Mouse (Mus musculus): Measurements from ENCODE around the gene AL732309.1. TPM values are rescaled to one million over a fixed set of nuclear protein-coding genes. Genes with fewer than 3 reads are reported as not detected.

AL732309.1 gene
- polyA plus RNA-seq, 1 experiment from 2014 or later: 2.4 TPM

GRCm38 (mm10) chr2:25229582-25229981, 17.1 kb downstream of the AL732309.1 start:
- Histone ChIP-seq H3K4me1 (ENCODE audit: control insufficient read depth in 2 of 2, insufficient read depth in 2 of 2, low read length in 2 of 2) (peaks cover 3 to 16% of the 10 kb centered on the region in 2 experiments), H3K4me3 (ENCODE audit: control insufficient read depth in 1 of 2, insufficient read depth in 1 of 2, low read depth in 1 of 2, low read length in 2 of 2) (no peak overlapping the region), H3K9me3 (ENCODE audit: control insufficient read depth, low read length) (no peaks in the 10 kb centered on the region), H3K4me2 (ENCODE audit: low read length) (no peak overlapping the region), H3K27ac (replicated peaks in 1 of 2; ENCODE audit: control insufficient read depth in 1 of 2, insufficient read depth in 1 of 2, low read depth in 2 of 2, low read length in 2 of 2) (no peak overlapping the region), H3K27me3 (ENCODE audit: control insufficient read depth, insufficient read depth, low read length) (peaks cover 26% of the 10 kb centered on the region), H3K9ac (ENCODE audit: low read length) (no peak overlapping the region), H3K36me3 (ENCODE audit: control insufficient read depth, insufficient read depth, low read length) (no peaks in the 10 kb centered on the region)
- 74% methylated on average over 5 of the region's 5 CpGs for WGBS
- ATAC-seq (ENCODE audit: insufficient number of reproducible peaks, insufficient read depth, low FRiP score, low read depth): no peak

- Histone ChIP-seq H3K9me3 (ENCODE audit: control insufficient read depth, low read length) (no peaks in the 10 kb centered on the region), H3K36me3 (ENCODE audit: control insufficient read depth, insufficient read depth, low read length) (no peaks in the 10 kb centered on the region), H3K27ac (replicated peaks in 1 of 2; ENCODE audit: control insufficient read depth in 1 of 2, insufficient read depth in 1 of 2, low read depth in 2 of 2, low read length in 2 of 2) (no peak overlapping the region), H3K27me3 (ENCODE audit: control insufficient read depth, insufficient read depth, low read length) (peaks cover 22% of the 10 kb centered on the region), H3K4me3 (ENCODE audit: control insufficient read depth in 1 of 2, insufficient read depth in 1 of 2, low read depth in 1 of 2, low read length in 2 of 2) (no peak overlapping the region), H3K4me1 (ENCODE audit: control insufficient read depth in 2 of 2, insufficient read depth in 2 of 2, low read length in 2 of 2) (peaks cover 3 to 16% of the 10 kb centered on the region in 2 experiments), H3K4me2 (ENCODE audit: low read length) (peak overlapping the region; percentile 62), H3K9ac (ENCODE audit: low read length) (no peak overlapping the region)
- WGBS: 62% methylated on average over 6 of the region's 6 CpGs
- no peak for ATAC-seq (ENCODE audit: insufficient number of reproducible peaks, insufficient read depth, low FRiP score, low read depth)
These were observed 17.6 kb downstream of the AL732309.1 start for GRCm38 (mm10) chr2:25228995-25229530.

GRCm38 (mm10) chr2:25228431-25228889, 18.2 kb downstream of the AL732309.1 start:
- 0 out of 2 replicates have a peak, but pooled peaks have one; percentile 16 for ATAC-seq (ENCODE audit: insufficient number of reproducible peaks, insufficient read depth, low FRiP score, low read depth)
- Histone ChIP-seq H3K4me2 (ENCODE audit: low read length) (peak overlapping the region; percentile 62), H3K27me3 (ENCODE audit: control insufficient read depth, insufficient read depth, low read length) (peaks cover 22% of the 10 kb centered on the region), H3K4me1 (ENCODE audit: control insufficient read depth in 2 of 2, insufficient read depth in 2 of 2, low read length in 2 of 2) (peaks cover 3 to 18% of the 10 kb centered on the region in 2 experiments), H3K4me3 (ENCODE audit: control insufficient read depth in 1 of 2, insufficient read depth in 1 of 2, low read depth in 1 of 2, low read length in 2 of 2) (peak overlapping the region; percentile 26 to 32), H3K9ac (ENCODE audit: low read length) (peak overlapping the region; percentile 55), H3K36me3 (ENCODE audit: control insufficient read depth, insufficient read depth, low read length) (peaks cover 1% of the 10 kb centered on the region; the same call in 1 of the 2 replicates), H3K9me3 (ENCODE audit: control insufficient read depth, low read length) (no peaks in the 10 kb centered on the region), H3K27ac (replicated peaks in 1 of 2; ENCODE audit: control insufficient read depth in 1 of 2, insufficient read depth in 1 of 2, low read depth in 2 of 2, low read length in 2 of 2) (peak overlapping the region; percentile 65 to 73)
- under 1% methylated on average over 7 of the region's 7 CpGs for WGBS

GRCm38 (mm10) chr2:25227406-25227805, 19.3 kb downstream of the AL732309.1 start:
- no peak overlapping the region for H3K4me2 ChIP-seq (ENCODE audit: low read length)
- H3K9ac ChIP-seq (ENCODE audit: low read length): no peak overlapping the region
- WGBS: 92% methylated on average over 4 of the region's 4 CpGs
- no peaks in the 10 kb centered on the region for H3K9me3 ChIP-seq (ENCODE audit: control insufficient read depth, low read length)
- ATAC-seq (ENCODE audit: insufficient number of reproducible peaks, insufficient read depth, low FRiP score, low read depth): no peak
- H3K27me3 ChIP-seq (ENCODE audit: control insufficient read depth, insufficient read depth, low read length): peaks cover 22% of the 10 kb centered on the region
- peaks cover 5 to 21% of the 10 kb centered on the region in 2 experiments for H3K4me1 ChIP-seq (ENCODE audit: control insufficient read depth in 2 of 2, insufficient read depth in 2 of 2, low read length in 2 of 2)
- H3K27ac ChIP-seq (replicated peaks in 1 of 2; ENCODE audit: control insufficient read depth in 1 of 2, insufficient read depth in 1 of 2, low read depth in 2 of 2, low read length in 2 of 2): no peak overlapping the region
- H3K4me3 ChIP-seq (ENCODE audit: control insufficient read depth in 1 of 2, insufficient read depth in 1 of 2, low read depth in 1 of 2, low read length in 2 of 2): no peak overlapping the region
- H3K36me3 ChIP-seq (ENCODE audit: control insufficient read depth, insufficient read depth, low read length): peaks cover 6% of the 10 kb centered on the region; the same call in 1 of the 2 replicates

- H3K4me3 ChIP-seq (ENCODE audit: control insufficient read depth in 1 of 2, insufficient read depth in 1 of 2, low read depth in 1 of 2, low read length in 2 of 2): no peak overlapping the region
- no peaks in the 10 kb centered on the region for H3K9me3 ChIP-seq (ENCODE audit: control insufficient read depth, low read length)
- H3K27me3 ChIP-seq (ENCODE audit: control insufficient read depth, insufficient read depth, low read length): peaks cover 20% of the 10 kb centered on the region
- peaks cover 5 to 21% of the 10 kb centered on the region in 2 experiments for H3K4me1 ChIP-seq (ENCODE audit: control insufficient read depth in 2 of 2, insufficient read depth in 2 of 2, low read length in 2 of 2)
- 75% methylated on average over 5 of the region's 5 CpGs for WGBS
- ATAC-seq (ENCODE audit: insufficient number of reproducible peaks, insufficient read depth, low FRiP score, low read depth): no peak
- H3K27ac ChIP-seq (replicated peaks in 1 of 2; ENCODE audit: control insufficient read depth in 1 of 2, insufficient read depth in 1 of 2, low read depth in 2 of 2, low read length in 2 of 2): no peak overlapping the region
- H3K9ac ChIP-seq (ENCODE audit: low read length): no peak overlapping the region
- no peak overlapping the region for H3K4me2 ChIP-seq (ENCODE audit: low read length)
- peaks cover 11% of the 10 kb centered on the region for H3K36me3 ChIP-seq (ENCODE audit: control insufficient read depth, insufficient read depth, low read length)
These were observed 19.8 kb downstream of the AL732309.1 start for GRCm38 (mm10) chr2:25226864-25227263.

GRCm38 (mm10) chr2:25225811-25226379, 20.8 kb downstream of the AL732309.1 start:
- no peak for ATAC-seq (ENCODE audit: insufficient number of reproducible peaks, insufficient read depth, low FRiP score, low read depth)
- no peaks in the 10 kb centered on the region for H3K9me3 ChIP-seq (ENCODE audit: control insufficient read depth, low read length)
- peak overlapping the region; percentile 60 for H3K4me2 ChIP-seq (ENCODE audit: low read length)
- H3K4me1 ChIP-seq (ENCODE audit: control insufficient read depth in 2 of 2, insufficient read depth in 2 of 2, low read length in 2 of 2): peaks cover 5 to 21% of the 10 kb centered on the region in 2 experiments
- H3K27ac ChIP-seq (replicated peaks in 1 of 2; ENCODE audit: control insufficient read depth in 1 of 2, insufficient read depth in 1 of 2, low read depth in 2 of 2, low read length in 2 of 2): peak overlapping the region; percentile 88 to 97
- H3K4me3 ChIP-seq (ENCODE audit: control insufficient read depth in 1 of 2, insufficient read depth in 1 of 2, low read depth in 1 of 2, low read length in 2 of 2): peak overlapping the region in 1 of 2 experiments; percentile 71; a peak in 2 of 4 replicates
- WGBS: 68% methylated on average over 8 of the region's 8 CpGs
- H3K9ac ChIP-seq (ENCODE audit: low read length): peak overlapping the region; percentile 77
- peaks cover 11% of the 10 kb centered on the region for H3K27me3 ChIP-seq (ENCODE audit: control insufficient read depth, insufficient read depth, low read length)
- peaks cover 20% of the 10 kb centered on the region for H3K36me3 ChIP-seq (ENCODE audit: control insufficient read depth, insufficient read depth, low read length)

- H3K9me3 ChIP-seq (ENCODE audit: control insufficient read depth, low read length): no peaks in the 10 kb centered on the region
- H3K27ac ChIP-seq (replicated peaks in 1 of 2; ENCODE audit: control insufficient read depth in 1 of 2, insufficient read depth in 1 of 2, low read depth in 2 of 2, low read length in 2 of 2): peak overlapping the region; percentile 97 to 100
- peaks cover 3% of the 10 kb centered on the region; the same call in 1 of the 2 replicates for H3K27me3 ChIP-seq (ENCODE audit: control insufficient read depth, insufficient read depth, low read length)
- H3K9ac ChIP-seq (ENCODE audit: low read length): peak overlapping the region; percentile 77
- peak overlapping the region; percentile 71 to 91 for H3K4me3 ChIP-seq (ENCODE audit: control insufficient read depth in 1 of 2, insufficient read depth in 1 of 2, low read depth in 1 of 2, low read length in 2 of 2)
- ATAC-seq (ENCODE audit: insufficient number of reproducible peaks, insufficient read depth, low FRiP score, low read depth): peak; percentile 93
- H3K36me3 ChIP-seq (ENCODE audit: control insufficient read depth, insufficient read depth, low read length): peaks cover 20% of the 10 kb centered on the region
- peak overlapping the region; percentile 60 for H3K4me2 ChIP-seq (ENCODE audit: low read length)
- 2% methylated on average over 41 of the region's 41 CpGs for WGBS
- peaks cover 5 to 21% of the 10 kb centered on the region in 2 experiments for H3K4me1 ChIP-seq (ENCODE audit: control insufficient read depth in 2 of 2, insufficient read depth in 2 of 2, low read length in 2 of 2)
These were observed 21.6 kb downstream of the AL732309.1 start for GRCm38 (mm10) chr2:25224766-25225752.

Measured in heart, embryonic 14.5 days (tissue).